Mouse (Mus musculus): ENCODE measurements around the gene Mmp14.

Mmp14 gene

GRCm38 (mm10) chr14:54475941-54476844 lies 44.8 kb downstream of the Mmp14 start, which contains the start of gene Rem2:
Gene Rem2, plus strand, starts transcription at chr14:54476100.
- peak; percentile 83 for DNase-seq (ENCODE audit: low spot score)

- no peak for DNase-seq (ENCODE audit: low spot score)
These were observed 45.9 kb downstream of the Mmp14 start for GRCm38 (mm10) chr14:54477172-54477909.

GRCm38 (mm10) chr14:54479451-54479920 lies 48.1 kb downstream of the Mmp14 start:
- DNase-seq (ENCODE audit: low spot score), result peak; percentile 82

- DNase-seq (ENCODE audit: low spot score), result no peak
These were observed 49.3 kb downstream of the Mmp14 start for GRCm38 (mm10) chr14:54480673-54481072.

- no peak for DNase-seq (ENCODE audit: low spot score)
These were observed 50.0 kb downstream of the Mmp14 start for GRCm38 (mm10) chr14:54481402-54481801.

GRCm38 (mm10) chr14:54482498-54482897 lies 51.1 kb downstream of the Mmp14 start:
- peak; percentile 75 for DNase-seq (ENCODE audit: low spot score)

- no peak for DNase-seq (ENCODE audit: low spot score)
These were observed 54.5 kb downstream of the Mmp14 start for GRCm38 (mm10) chr14:54485899-54486298.

- no peak for DNase-seq (ENCODE audit: low spot score)
These were observed 56.3 kb downstream of the Mmp14 start for GRCm38 (mm10) chr14:54487732-54488131.

- no peak for DNase-seq (ENCODE audit: low spot score)
These were observed 56.9 kb downstream of the Mmp14 start for GRCm38 (mm10) chr14:54488350-54488749.

- peak; percentile 38 for DNase-seq (ENCODE audit: low spot score)
These were observed 61.1 kb downstream of the Mmp14 start for GRCm38 (mm10) chr14:54492345-54493131.

GRCm38 (mm10) chr14:54493236-54493635 lies 61.8 kb downstream of the Mmp14 start:
- no peak for DNase-seq (ENCODE audit: low spot score)

- DNase-seq (ENCODE audit: low spot score), result peak; percentile 85
These were observed 62.8 kb downstream of the Mmp14 start for GRCm38 (mm10) chr14:54494234-54494633.
